Mouse (Mus musculus) NIH3T3 (cell line): Measurements from ENCODE around the gene Mrpl33.

Experiments used
- DNase-seq: peaks from one replicate; pipeline ENCODE4 v3.0.0-alpha.2; 2012; ENCODE audit warnings: low read depth

The Mrpl33 gene

DNA sequence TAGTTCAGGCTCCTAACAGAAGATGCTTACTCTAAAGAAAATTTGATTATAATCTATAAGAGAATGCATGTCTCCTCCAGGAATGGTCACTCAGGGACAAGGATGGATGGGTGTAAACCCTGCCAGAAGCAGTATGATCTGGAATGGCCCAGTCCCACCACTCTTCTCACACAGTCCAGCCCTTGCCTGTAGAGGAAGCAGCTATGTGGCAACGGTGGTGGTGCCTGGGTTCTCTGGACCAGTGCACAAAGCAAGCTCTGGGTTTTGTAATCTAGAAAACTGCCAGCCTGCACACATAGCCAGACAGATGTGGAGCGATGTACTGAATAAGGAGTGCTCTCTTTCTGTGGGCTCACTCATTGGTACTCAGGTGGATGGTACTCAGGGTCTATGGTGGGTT, 43.8 kb downstream of the Mrpl33 start:
- no peak for DNase-seq

DNA sequence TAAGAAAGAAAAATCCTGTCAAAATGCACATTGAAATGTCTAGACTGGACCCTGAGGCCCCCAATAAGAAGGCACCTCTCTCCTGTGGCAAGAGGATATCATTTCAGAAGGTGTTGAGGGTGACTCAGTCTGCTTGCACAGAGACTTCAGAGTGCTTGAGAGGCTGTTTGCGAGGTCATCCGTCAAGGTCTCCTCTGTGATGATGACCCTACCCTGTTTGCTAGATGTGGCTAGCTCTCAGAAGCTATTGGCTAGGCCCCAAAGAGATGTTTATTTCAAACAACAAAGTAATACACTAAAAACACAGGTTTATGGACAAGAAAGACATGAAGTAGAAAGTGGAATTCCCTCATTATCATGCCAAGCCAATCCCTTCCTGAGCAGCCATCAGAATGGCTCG, 45.6 kb downstream of the Mrpl33 start:
- no peak for DNase-seq

GRCm38 (mm10) chr5:31644272-31644671, 47.5 kb downstream of the Mrpl33 start:
- peak; percentile 46 for DNase-seq

- no peak for DNase-seq
Measured at GRCm38 (mm10) chr5:31644847-31645246, 48.1 kb downstream of the Mrpl33 start.

DNA sequence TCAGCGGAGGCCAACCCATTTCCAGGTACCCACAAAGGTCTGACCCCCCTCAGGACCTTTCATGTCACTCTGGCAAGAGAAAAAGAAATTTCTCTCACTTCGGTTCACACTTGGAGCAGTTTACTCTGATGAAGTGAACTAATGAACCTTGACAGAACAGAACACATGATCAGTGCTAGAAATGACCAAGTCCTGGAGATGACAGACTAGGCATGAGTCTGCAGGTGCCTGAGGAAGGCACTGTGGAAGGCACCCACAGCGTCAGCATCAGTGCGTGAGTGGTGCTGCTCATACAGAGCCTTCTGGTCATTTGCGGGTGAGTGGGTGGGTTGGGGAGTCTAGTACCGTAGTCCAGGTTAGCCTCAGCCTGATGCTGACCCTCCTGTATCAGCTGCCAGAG, 49.1 kb downstream of the Mrpl33 start:
- no peak for DNase-seq

DNA sequence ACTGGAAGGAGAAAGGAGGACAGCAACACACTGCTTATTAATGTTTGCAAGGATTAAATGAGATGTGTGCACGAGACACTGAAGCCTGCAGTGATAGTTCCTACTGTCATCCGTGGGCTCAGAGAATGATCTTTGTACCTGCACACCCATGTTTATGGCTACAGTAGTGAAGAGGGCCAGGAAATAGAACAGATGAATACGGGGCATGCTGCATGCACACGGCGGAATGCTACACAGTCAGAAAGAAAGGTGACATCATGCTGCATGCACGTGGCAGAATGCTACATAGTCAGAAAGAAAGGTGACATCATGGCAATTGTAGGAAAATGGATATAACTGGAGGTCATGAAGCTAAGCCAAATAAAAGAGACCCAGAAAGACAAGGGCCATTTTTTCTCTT, 49.8 kb downstream of the Mrpl33 start:
- DNase-seq, result no peak

DNA sequence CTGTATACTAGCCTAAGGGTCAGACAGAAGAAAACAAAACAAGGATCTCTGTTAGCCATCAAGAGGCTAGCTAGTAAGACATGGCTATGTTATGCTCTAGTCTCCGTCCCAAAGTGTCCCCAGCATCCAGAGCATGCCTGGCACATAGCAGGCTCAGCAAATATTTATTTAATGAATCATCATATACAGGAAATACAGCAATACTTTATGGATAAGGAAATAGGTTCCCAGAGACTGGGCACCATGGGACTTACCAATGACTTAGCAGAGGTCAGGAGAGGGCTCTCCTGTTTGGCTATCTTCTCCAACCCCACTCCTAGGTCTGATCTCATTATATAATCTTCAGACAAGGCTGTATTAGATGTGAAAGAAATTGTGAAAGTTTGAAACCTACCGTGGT, 50.6 kb downstream of the Mrpl33 start:
- DNase-seq, result no peak

- no peak for DNase-seq
Measured at GRCm38 (mm10) chr5:31650518-31651288, 54.0 kb downstream of the Mrpl33 start.

GRCm38 (mm10) chr5:31655688-31656190, 59.0 kb downstream of the Mrpl33 start:
- DNase-seq, result no peak

DNA sequence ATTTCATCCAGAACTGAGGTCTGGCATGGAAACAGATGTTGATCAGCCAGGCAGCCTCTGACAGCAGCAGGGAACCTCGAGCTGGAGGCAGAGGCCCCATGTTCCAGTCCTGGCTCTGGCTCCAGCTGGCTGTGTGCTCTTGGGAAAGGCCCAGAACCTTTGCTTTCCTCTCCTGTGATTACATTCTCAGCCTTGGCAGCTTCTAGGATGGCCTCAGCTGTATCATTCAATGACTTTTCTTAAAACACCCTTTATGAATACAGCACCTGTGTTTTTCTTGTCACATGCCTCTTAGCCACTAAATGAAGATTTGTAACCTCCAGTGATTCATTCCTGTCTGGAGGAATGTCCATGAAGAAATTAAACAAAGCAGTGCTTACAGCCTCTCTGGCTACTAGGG, 69.4 kb downstream of the Mrpl33 start:
- DNase-seq, result peak; percentile 82

DNA sequence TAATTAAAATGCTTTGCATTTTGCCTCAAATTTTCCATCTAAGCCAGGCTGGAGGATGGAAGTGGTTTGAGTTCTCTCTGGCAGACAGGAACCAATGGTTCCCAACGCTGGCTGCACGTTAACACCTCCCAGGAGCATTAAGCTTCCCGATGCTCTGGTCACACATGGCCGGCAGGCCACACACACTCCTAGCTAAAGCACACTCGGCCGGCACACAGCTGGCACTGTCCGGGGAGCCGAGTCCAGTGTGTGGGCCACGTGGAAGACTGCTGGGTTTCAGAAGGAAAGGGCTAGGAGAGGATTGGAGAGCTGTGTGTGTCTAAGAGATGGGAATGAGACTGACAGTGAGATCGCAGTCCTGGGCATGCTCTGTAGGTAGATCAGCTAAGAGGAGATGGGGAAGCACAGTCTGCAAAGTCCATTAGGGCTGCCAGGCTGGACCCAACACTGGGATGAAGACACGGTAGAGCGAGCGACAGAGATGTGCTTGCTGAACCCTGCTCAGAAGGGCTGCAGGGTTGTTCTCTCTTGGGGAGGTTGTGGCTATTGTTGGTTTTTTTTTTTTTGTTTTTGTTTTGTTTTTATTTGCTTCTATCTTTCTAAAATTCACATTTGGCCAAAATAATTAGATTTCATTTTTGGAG, 71.7 kb downstream of the Mrpl33 start:
- DNase-seq, result no peak

- no peak for DNase-seq
Measured at GRCm38 (mm10) chr5:31669984-31670383, 73.2 kb downstream of the Mrpl33 start.

DNA sequence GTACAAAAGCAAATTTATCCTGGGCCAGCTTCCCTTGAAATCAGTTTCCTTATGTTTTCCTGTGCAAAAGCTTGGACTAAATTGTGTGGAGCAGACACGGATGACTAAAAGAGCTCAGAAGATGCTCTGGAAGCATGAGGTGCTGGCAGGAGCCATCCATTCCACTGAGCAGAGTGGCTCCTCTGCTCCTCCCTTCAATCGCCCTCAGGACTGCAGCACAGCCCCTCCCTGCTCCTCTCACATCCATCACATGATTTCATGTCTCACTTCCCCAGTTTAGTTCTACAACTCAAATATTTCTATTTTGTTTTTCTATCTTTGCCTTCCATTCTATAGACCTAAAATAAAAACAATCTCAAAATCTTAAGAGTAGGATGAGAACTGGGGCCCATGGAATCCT, 74.4 kb downstream of the Mrpl33 start:
- DNase-seq, result peak; percentile 44

GRCm38 (mm10) chr5:31673431-31673830, 76.7 kb downstream of the Mrpl33 start:
- no peak for DNase-seq

GRCm38 (mm10) chr5:31678000-31678399, 81.3 kb downstream of the Mrpl33 start:
- no peak for DNase-seq

GRCm38 (mm10) chr5:31680183-31680582, 83.4 kb downstream of the Mrpl33 start:
- no peak for DNase-seq

DNA sequence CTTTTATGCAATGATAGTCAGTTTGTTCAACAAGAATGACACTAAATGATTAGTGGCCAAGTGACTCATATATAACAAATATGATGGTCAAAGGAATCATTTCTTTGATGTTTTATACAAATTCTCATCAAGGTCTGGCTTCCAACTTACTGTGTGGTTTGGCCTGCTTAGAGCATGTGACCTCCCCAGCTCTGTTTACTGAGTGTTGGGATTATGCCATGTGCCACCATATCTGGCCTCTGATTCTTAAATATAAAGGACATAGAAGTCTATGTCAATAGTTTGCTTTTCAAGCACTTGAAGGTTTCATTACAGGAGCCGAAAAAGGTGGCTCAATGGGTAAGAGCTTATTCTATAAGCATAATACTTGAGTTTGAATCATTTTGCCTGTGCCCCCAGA, 85.6 kb downstream of the Mrpl33 start:
- no peak for DNase-seq

GRCm38 (mm10) chr5:31686040-31686439, 89.3 kb downstream of the Mrpl33 start:
- DNase-seq, result no peak

- DNase-seq, result no peak
Measured at GRCm38 (mm10) chr5:31687972-31688371, 91.2 kb downstream of the Mrpl33 start.

DNA sequence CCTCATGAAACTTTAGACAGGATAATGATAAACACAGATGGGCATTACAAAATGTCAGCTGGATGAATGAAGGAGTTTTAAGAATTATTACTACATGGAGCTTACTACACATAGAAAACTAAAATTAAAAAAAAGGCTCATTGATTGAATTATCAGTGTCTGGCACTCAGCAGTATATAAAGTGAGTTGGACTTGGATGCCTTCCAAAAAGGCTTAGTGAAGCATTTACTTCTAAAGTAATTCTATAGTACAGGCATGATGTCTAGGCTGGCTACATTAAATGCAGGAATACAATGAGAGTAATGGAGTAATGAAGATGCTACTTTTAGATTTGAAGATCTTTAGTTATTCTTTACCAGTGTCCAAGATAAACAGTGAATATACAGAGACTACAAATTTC, 96.5 kb downstream of the Mrpl33 start:
- peak; percentile 55 for DNase-seq

- no peak for DNase-seq
Measured at GRCm38 (mm10) chr5:31696971-31697643, 100.4 kb downstream of the Mrpl33 start, which contains the start of gene Rbks. TSS of gene Rbks (minus strand) at chr5:31697627.

GRCm38 (mm10) chr5:31697644-31698296, 101.0 kb downstream of the Mrpl33 start, which contains the start of gene Babam2:
TSS of gene Babam2 (plus strand) at chr5:31697684.
- DNase-seq, result peak; percentile 95
